Mouse (Mus musculus): ENCODE measurements around the gene Gm26920. TPM values are rescaled to one million over a fixed set of nuclear protein-coding genes. Genes with fewer than 3 reads are reported as not detected.

Gm26920 gene
- total RNA-seq, 1 experiment = 0.71 TPM

- in situ Hi-C loops (cut with MboI; ENCODE audit: low sequenced_read_pairs in 2 of 2, unreplicated experiment in 2 of 2) = no loop called here
- no peak for DNase-seq (ENCODE audit: low read depth, low spot score)
- no peak for TF ChIP-seq HCFC1 (IDR thresholded peaks at IDR 0.05; ENCODE audit: borderline replicate concordance, insufficient read depth, low read length)
- no peak for TF ChIP-seq MAFK (IDR thresholded peaks at IDR 0.05; ENCODE audit: insufficient read depth, low read depth, low read length)
- TF ChIP-seq ZNF384 (IDR thresholded peaks at IDR 0.05; ENCODE audit: low read depth, low read length) = no peak
- TF ChIP-seq ZC3H11A (IDR thresholded peaks at IDR 0.05; ENCODE audit: borderline replicate concordance, low read depth, low read length) = no peak
- TF ChIP-seq CHD2 (IDR thresholded peaks at IDR 0.05; ENCODE audit: low read depth, low read length) = no peak
- Histone ChIP-seq H3K27ac (ENCODE audit: insufficient read depth, low read depth, low read length, poor library complexity, severe bottlenecking) (no peak overlapping the region), H3K9me3 (ENCODE audit: control insufficient read depth, insufficient read depth, low read depth, low read length) (no peaks in the 10 kb centered on the region), H3K4me3 (ENCODE audit: insufficient read depth in 1 of 2, low read depth in 1 of 2, low read length in 2 of 2, poor library complexity in 1 of 2, severe bottlenecking in 1 of 2) (no peak overlapping the region), H3K36me3 (ENCODE audit: control insufficient read depth, insufficient read depth, low read length, poor library complexity, severe bottlenecking) (no peaks in the 10 kb centered on the region), H3K4me1 (ENCODE audit: control insufficient read depth in 2 of 2, insufficient read depth in 2 of 2, low read length in 2 of 2, poor library complexity in 1 of 2) (peaks cover 3 to 11% of the 10 kb centered on the region in 2 experiments; a peak in 3 of 4 replicates), H3K9ac (ENCODE audit: insufficient read depth, low read depth, low read length, poor library complexity, severe bottlenecking) (no peak overlapping the region)
These were observed 2.5 kb upstream of the Gm26920 start for GRCm38 (mm10) chr7:30092666-30093065.

DNA sequence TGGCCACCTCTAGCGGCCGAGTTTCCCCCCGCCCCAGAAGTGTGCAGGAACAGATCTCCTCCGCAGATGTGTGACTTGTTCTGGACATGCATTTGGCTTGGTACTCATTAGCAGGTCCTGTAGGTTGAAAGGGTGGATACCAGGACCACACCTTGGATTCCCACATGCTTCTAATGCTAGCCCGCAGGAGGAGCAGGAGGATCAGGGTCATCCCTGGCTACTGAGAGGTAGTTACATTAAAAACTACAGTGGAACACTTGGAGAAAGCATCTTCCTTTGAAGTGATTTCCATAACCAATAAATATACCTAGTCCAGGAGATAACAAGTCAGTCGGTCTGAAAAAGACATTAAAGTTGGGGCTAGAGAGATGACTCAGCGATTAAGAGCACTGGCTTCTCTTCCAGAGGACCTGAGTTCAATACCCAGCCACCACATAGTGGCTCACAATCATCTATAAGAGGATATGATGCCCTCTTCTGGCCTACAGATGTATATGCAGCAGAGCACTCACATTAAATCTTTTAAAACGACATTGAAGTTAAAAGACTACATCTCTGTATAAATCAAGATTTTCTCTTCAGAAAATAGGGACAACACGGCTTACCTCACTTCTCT is 868 bp upstream of the Gm26920 start:
- peak overlapping the region; percentile 63 for H3K4me3 ChIP-seq (ENCODE audit: insufficient read depth in 1 of 2, low read depth in 1 of 2, low read length in 2 of 2, poor library complexity in 1 of 2, severe bottlenecking in 1 of 2)
- TF ChIP-seq ZC3H11A (IDR thresholded peaks at IDR 0.05; ENCODE audit: borderline replicate concordance, low read depth, low read length) = no peak
- TF ChIP-seq HCFC1 (IDR thresholded peaks at IDR 0.05; ENCODE audit: borderline replicate concordance, insufficient read depth, low read length) = no peak
- TF ChIP-seq MAFK (IDR thresholded peaks at IDR 0.05; ENCODE audit: insufficient read depth, low read depth, low read length) = peak; percentile 32; the same call in 1 of the 2 replicates
- no peak for TF ChIP-seq CHD2 (IDR thresholded peaks at IDR 0.05; ENCODE audit: low read depth, low read length)
- no peak for TF ChIP-seq ZNF384 (IDR thresholded peaks at IDR 0.05; ENCODE audit: low read depth, low read length)
- H3K27ac ChIP-seq (ENCODE audit: insufficient read depth, low read depth, low read length, poor library complexity, severe bottlenecking) = peak overlapping the region; percentile 85
- peaks cover 5 to 8% of the 10 kb centered on the region in 2 experiments for H3K4me1 ChIP-seq (ENCODE audit: control insufficient read depth in 2 of 2, insufficient read depth in 2 of 2, low read length in 2 of 2, poor library complexity in 1 of 2)
- H3K36me3 ChIP-seq (ENCODE audit: control insufficient read depth, insufficient read depth, low read length, poor library complexity, severe bottlenecking) = peaks cover 4% of the 10 kb centered on the region; the same call in 1 of the 2 replicates
- H3K9me3 ChIP-seq (ENCODE audit: control insufficient read depth, insufficient read depth, low read depth, low read length) = no peaks in the 10 kb centered on the region
- peak overlapping the region; percentile 72; the same call in 1 of the 2 replicates for H3K9ac ChIP-seq (ENCODE audit: insufficient read depth, low read depth, low read length, poor library complexity, severe bottlenecking)
- in situ Hi-C loops (cut with MboI; ENCODE audit: low sequenced_read_pairs in 2 of 2, unreplicated experiment in 2 of 2) = no loop called here
- no peak for DNase-seq (ENCODE audit: low read depth, low spot score)

DNA sequence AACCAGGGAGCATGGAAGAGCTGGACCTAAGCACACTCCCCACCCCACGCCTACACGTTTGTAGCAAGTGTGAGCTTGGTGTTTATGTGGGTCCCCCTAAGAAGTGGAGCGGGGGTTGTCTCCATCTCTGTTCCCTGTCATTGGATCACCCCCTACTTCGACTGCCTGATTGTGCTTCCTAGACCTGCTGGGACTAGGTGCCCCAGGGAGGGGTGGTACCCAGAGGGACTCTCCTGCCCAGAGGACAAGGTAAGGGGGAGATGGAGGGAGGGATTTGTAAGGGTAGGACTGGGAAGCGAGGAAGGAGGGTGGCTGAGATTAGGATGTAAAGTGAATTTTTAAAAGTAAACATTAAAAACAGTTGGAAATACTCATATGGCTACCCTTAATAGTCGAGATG is 805 bp downstream of the Gm26920 start:
- Histone ChIP-seq H3K4me3 (ENCODE audit: insufficient read depth in 1 of 2, low read depth in 1 of 2, low read length in 2 of 2, poor library complexity in 1 of 2, severe bottlenecking in 1 of 2) (peak overlapping the region; percentile 74 to 97), H3K36me3 (ENCODE audit: control insufficient read depth, insufficient read depth, low read length, poor library complexity, severe bottlenecking) (peaks cover 15% of the 10 kb centered on the region), H3K27ac (ENCODE audit: insufficient read depth, low read depth, low read length, poor library complexity, severe bottlenecking) (no peak overlapping the region; the same call in 1 of the 2 replicates), H3K9ac (ENCODE audit: insufficient read depth, low read depth, low read length, poor library complexity, severe bottlenecking) (peak overlapping the region; percentile 93), H3K9me3 (ENCODE audit: control insufficient read depth, insufficient read depth, low read depth, low read length) (no peaks in the 10 kb centered on the region), H3K4me1 (ENCODE audit: control insufficient read depth in 2 of 2, insufficient read depth in 2 of 2, low read length in 2 of 2, poor library complexity in 1 of 2) (peaks cover 5 to 10% of the 10 kb centered on the region in 2 experiments)
- DNase-seq (ENCODE audit: low read depth, low spot score) = no peak
- in situ Hi-C loops (cut with MboI; ENCODE audit: low sequenced_read_pairs in 2 of 2, unreplicated experiment in 2 of 2) = no loop called here
- TF ChIP-seq MAFK (IDR thresholded peaks at IDR 0.05; ENCODE audit: insufficient read depth, low read depth, low read length) (no peak), HCFC1 (IDR thresholded peaks at IDR 0.05; ENCODE audit: borderline replicate concordance, insufficient read depth, low read length) (no peak), CHD2 (IDR thresholded peaks at IDR 0.05; ENCODE audit: low read depth, low read length) (no peak), ZNF384 (IDR thresholded peaks at IDR 0.05; ENCODE audit: low read depth, low read length) (no peak), ZC3H11A (IDR thresholded peaks at IDR 0.05; ENCODE audit: borderline replicate concordance, low read depth, low read length) (no peak)

DNA sequence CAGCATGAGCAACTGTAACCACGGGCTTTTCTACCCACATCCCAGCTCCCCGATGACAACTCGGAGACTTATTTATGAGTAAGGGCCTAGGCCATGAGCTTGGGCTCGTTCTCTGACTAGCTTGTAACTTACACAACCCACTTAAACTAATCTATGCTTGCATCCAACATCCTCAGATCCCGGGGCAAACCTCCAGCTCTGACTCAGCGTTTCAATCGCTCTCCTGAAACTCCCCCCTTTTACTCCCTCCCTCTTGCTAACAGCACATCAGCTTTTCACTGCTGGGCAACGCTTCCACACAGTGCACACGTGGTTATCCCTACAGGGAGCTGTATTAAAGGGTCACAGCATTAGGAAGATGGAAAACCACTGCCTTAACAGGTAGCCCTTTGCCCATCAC is 3.7 kb downstream of the Gm26920 start:
- no peak for DNase-seq (ENCODE audit: low read depth, low spot score)
- H3K4me1 ChIP-seq (ENCODE audit: control insufficient read depth in 2 of 2, insufficient read depth in 2 of 2, low read length in 2 of 2, poor library complexity in 1 of 2) = peaks cover 3 to 5% of the 10 kb centered on the region in 2 experiments
- H3K9ac ChIP-seq (ENCODE audit: insufficient read depth, low read depth, low read length, poor library complexity, severe bottlenecking) = no peak overlapping the region
- in situ Hi-C loops (cut with MboI; ENCODE audit: low sequenced_read_pairs in 2 of 2, unreplicated experiment in 2 of 2) = no loop called here
- H3K4me3 ChIP-seq (ENCODE audit: insufficient read depth in 1 of 2, low read depth in 1 of 2, low read length in 2 of 2, poor library complexity in 1 of 2, severe bottlenecking in 1 of 2) = no peak overlapping the region
- TF ChIP-seq ZC3H11A (IDR thresholded peaks at IDR 0.05; ENCODE audit: borderline replicate concordance, low read depth, low read length) (no peak), ZNF384 (IDR thresholded peaks at IDR 0.05; ENCODE audit: low read depth, low read length) (no peak), CHD2 (IDR thresholded peaks at IDR 0.05; ENCODE audit: low read depth, low read length) (no peak), HCFC1 (IDR thresholded peaks at IDR 0.05; ENCODE audit: borderline replicate concordance, insufficient read depth, low read length) (no peak), MAFK (IDR thresholded peaks at IDR 0.05; ENCODE audit: insufficient read depth, low read depth, low read length) (0 out of 2 replicates have a peak, but pooled peaks have one; percentile 8)
- peaks cover 19% of the 10 kb centered on the region for H3K36me3 ChIP-seq (ENCODE audit: control insufficient read depth, insufficient read depth, low read length, poor library complexity, severe bottlenecking)
- H3K9me3 ChIP-seq (ENCODE audit: control insufficient read depth, insufficient read depth, low read depth, low read length) = no peaks in the 10 kb centered on the region
- H3K27ac ChIP-seq (ENCODE audit: insufficient read depth, low read depth, low read length, poor library complexity, severe bottlenecking) = no peak overlapping the region

Measured in ES-E14 (cell line).